Mouse (Mus musculus) megakaryocyte, embryonic 14.5 days (primary cell): ENCODE results near the gene Clec4d. TPM values are rescaled to one million over a fixed set of nuclear protein-coding genes. Genes with fewer than 3 reads are reported as not detected.
"Not testable (repeated sequence)": the region's sequence is repeated elsewhere in the genome, so short reads cannot be mapped to it uniquely, and the experiment has no call there.

Source experiments
- H3K27me3 ChIP-seq: replicated peaks from 2 replicates; pipeline ENCODE3; 2012; ENCODE audit warnings: inconsistent platforms
- H3K36me3 ChIP-seq: replicated peaks from 2 replicates; pipeline ENCODE3; 2012; ENCODE audit warnings: low read length, inconsistent platforms, mixed read lengths
- H3K4me1 ChIP-seq: 2 replicates; pipeline ENCODE4 v1.6.1; 2012; ENCODE audit warnings: inconsistent platforms
- H3K4me3 ChIP-seq: replicated peaks from 2 replicates; pipeline ENCODE3; 2012; ENCODE audit warnings: moderate library complexity, mild to moderate bottlenecking, inconsistent platforms
- H3K9me3 ChIP-seq: 2 replicates; pipeline ENCODE4 v1.6.1; 2012; ENCODE audit warnings: inconsistent platforms
- FLI1 ChIP-seq: IDR thresholded peaks from 2 replicates; pipeline ENCODE4 v1.6.1; 2012; ENCODE audit warnings: low read length, inconsistent platforms, mixed read lengths
- GATA1 ChIP-seq: IDR thresholded peaks from 3 replicates; pipeline ENCODE4 v1.6.1; 2012; ENCODE audit warnings: mixed read lengths, low read length, inconsistent platforms, borderline replicate concordance
- polyA plus RNA-seq: library from polyadenylated mRNA; stranded (reverse); fragments of >175 nt; gene quantifications from 2 replicates; pipeline ENCODE4 v1.2.3, GENCODE M21; 2012; ENCODE audit warnings: low replicate concordance; ENCODE audit not compliant: insufficient read depth

Gene Clec4d
- polyA plus RNA-seq, 1 experiment = 4.7 TPM

- Histone ChIP-seq H3K9me3 (no peaks in the 10 kb centered on the region), H3K4me1 (peaks cover 56% of the 10 kb centered on the region), H3K36me3 (peaks cover 2% of the 10 kb centered on the region), H3K27me3 (no peaks in the 10 kb centered on the region), H3K4me3 (no peak overlapping the region)
- TF ChIP-seq GATA1 (no peak), FLI1 (no peak)
Measured at GRCm38 (mm10) chr6:123260868-123261267, 1.0 kb upstream of the Clec4d start.

- peak overlapping the region; percentile 81 for H3K4me3 ChIP-seq
- no peak for TF ChIP-seq GATA1
- TF ChIP-seq FLI1 = no peak
- peaks cover 69% of the 10 kb centered on the region for H3K4me1 ChIP-seq
- H3K27me3 ChIP-seq = no peaks in the 10 kb centered on the region
- H3K36me3 ChIP-seq = peaks cover 14% of the 10 kb centered on the region
- H3K9me3 ChIP-seq = 0 out of 2 replicates have a peak, but pooled peaks cover 2% of the 10 kb centered on the region
Measured at GRCm38 (mm10) chr6:123264194-123264593, 2.3 kb downstream of the Clec4d start.

- H3K9me3 ChIP-seq = 0 out of 2 replicates have a peak, but pooled peaks cover 2% of the 10 kb centered on the region
- H3K4me3 ChIP-seq = peak overlapping the region; percentile 5
- H3K27me3 ChIP-seq = no peaks in the 10 kb centered on the region
- TF ChIP-seq GATA1 (no peak), FLI1 (no peak)
- peaks cover 25% of the 10 kb centered on the region for H3K36me3 ChIP-seq
- H3K4me1 ChIP-seq = peaks cover 59% of the 10 kb centered on the region
Measured at GRCm38 (mm10) chr6:123265809-123266208, 3.9 kb downstream of the Clec4d start.

GRCm38 (mm10) chr6:123266945-123267344 is 5.0 kb downstream of the Clec4d start:
- Histone ChIP-seq H3K27me3 (no peaks in the 10 kb centered on the region), H3K36me3 (peaks cover 35% of the 10 kb centered on the region), H3K9me3 (0 out of 2 replicates have a peak, but pooled peaks cover 2% of the 10 kb centered on the region), H3K4me3 (peak overlapping the region; percentile 86), H3K4me1 (peaks cover 52% of the 10 kb centered on the region)
- TF ChIP-seq GATA1 = 0 out of 3 replicates have a peak, but pooled peaks have one; percentile 7
- TF ChIP-seq FLI1 = no peak

GRCm38 (mm10) chr6:123279443-123279842 is 17.5 kb downstream of the Clec4d start:
- Histone ChIP-seq H3K36me3 (peaks cover 30% of the 10 kb centered on the region), H3K4me3 (no peak overlapping the region), H3K9me3 (no peaks in the 10 kb centered on the region), H3K4me1 (peaks cover 8% of the 10 kb centered on the region), H3K27me3 (no peaks in the 10 kb centered on the region)
- no peak for TF ChIP-seq FLI1
- TF ChIP-seq GATA1 = no peak

- Histone ChIP-seq H3K27me3 (no peaks in the 10 kb centered on the region), H3K4me1 (peaks cover 73% of the 10 kb centered on the region), H3K36me3 (peaks cover 23% of the 10 kb centered on the region), H3K4me3 (peak overlapping the region; percentile 33), H3K9me3 (no peaks in the 10 kb centered on the region)
- TF ChIP-seq GATA1 = no peak; the same call in 2 of the 3 replicates
- no peak for TF ChIP-seq FLI1
Measured at GRCm38 (mm10) chr6:123286311-123286710, 24.4 kb downstream of the Clec4d start.

- H3K27me3 ChIP-seq = no peaks in the 10 kb centered on the region
- H3K9me3 ChIP-seq = no peaks in the 10 kb centered on the region
- peaks cover 5% of the 10 kb centered on the region for H3K36me3 ChIP-seq
- 0 out of 2 replicates have a peak, but pooled peaks have one; percentile 27 for TF ChIP-seq FLI1
- TF ChIP-seq GATA1 = no peak; the same call in 2 of the 3 replicates
- H3K4me1 ChIP-seq = peaks cover 84% of the 10 kb centered on the region
- peak overlapping the region; percentile 85 for H3K4me3 ChIP-seq
Measured at GRCm38 (mm10) chr6:123288931-123289330, 27.0 kb downstream of the Clec4d start.

- Histone ChIP-seq H3K36me3 (no peaks in the 10 kb centered on the region), H3K4me1 (peaks cover 79% of the 10 kb centered on the region), H3K9me3 (no peaks in the 10 kb centered on the region), H3K4me3 (peak within 1 kb of the TSS; percentile 85), H3K27me3 (no peaks in the 10 kb centered on the region)
- TF ChIP-seq FLI1 (no peak), GATA1 (no peak)
Measured at GRCm38 (mm10) chr6:123289753-123290152, 27.8 kb downstream of the Clec4d start, which contains the start of gene Clec4e. Clec4e (minus strand) TSS chr6:123289870.

- H3K4me3 ChIP-seq = peak overlapping the region; percentile 80
- peaks cover 69% of the 10 kb centered on the region for H3K4me1 ChIP-seq
- no peaks in the 10 kb centered on the region for H3K36me3 ChIP-seq
- no peak for TF ChIP-seq FLI1
- peak; percentile 40; the same call in 1 of the 3 replicates for TF ChIP-seq GATA1
- no peaks in the 10 kb centered on the region for H3K27me3 ChIP-seq
- H3K9me3 ChIP-seq = no peaks in the 10 kb centered on the region
Measured at GRCm38 (mm10) chr6:123292751-123293400, 31.0 kb downstream of the Clec4d start.

- peaks cover 63% of the 10 kb centered on the region for H3K4me1 ChIP-seq
- not testable (repeated sequence) for H3K9me3 ChIP-seq, H3K4me3 ChIP-seq, H3K36me3 ChIP-seq, H3K27me3 ChIP-seq
Measured at GRCm38 (mm10) chr6:123293509-123293908, 31.6 kb downstream of the Clec4d start.

- Histone ChIP-seq H3K27me3 (no peaks in the 10 kb centered on the region), H3K36me3 (no peaks in the 10 kb centered on the region), H3K4me3 (no peak overlapping the region), H3K4me1 (peaks cover 37% of the 10 kb centered on the region), H3K9me3 (peaks cover 3% of the 10 kb centered on the region; the same call in 1 of the 2 replicates)
- TF ChIP-seq FLI1 (no peak), GATA1 (no peak)
Measured at GRCm38 (mm10) chr6:123296687-123297086, 34.8 kb downstream of the Clec4d start.

- H3K36me3 ChIP-seq, H3K9me3 ChIP-seq, H3K27me3 ChIP-seq, H3K4me3 ChIP-seq: not testable (repeated sequence)
- peaks cover 15% of the 10 kb centered on the region for H3K4me1 ChIP-seq
Measured at GRCm38 (mm10) chr6:123306315-123306714, 44.4 kb downstream of the Clec4d start.
